Mouse (Mus musculus) neural tube, embryonic 15.5 days (tissue): ENCODE measurements around the gene Gm5148. TPM values are rescaled to one million over a fixed set of nuclear protein-coding genes. Genes with fewer than 3 reads are reported as not detected.
A peak's percentile ranks its signal among the peaks of the same experiment; 100 is the strongest.

Experiments used
- ATAC-seq: fragments of 200-750 bp; cut with Nextera tagmentation; 2 replicates; pipeline ENCODE4 v1.8.0; 2017; ENCODE audit warnings: mild to moderate bottlenecking, moderate TSS enrichment, moderate library complexity; ENCODE audit not compliant: low FRiP score
- H3K27ac ChIP-seq: fragments of 300-500 bp; sonication (generic); replicated peaks from 2 replicates; pipeline ENCODE4 v1.5.1; 2015; ENCODE audit warnings: mild to moderate bottlenecking, inconsistent platforms
- H3K27me3 ChIP-seq: fragments of 300-500 bp; sonication (generic); replicated peaks from 2 replicates; pipeline ENCODE4 v1.6.1; 2015; ENCODE audit warnings: inconsistent platforms
- H3K36me3 ChIP-seq: fragments of 300-500 bp; sonication (generic); 2 replicates; pipeline ENCODE4 v1.6.1; 2015; ENCODE audit warnings: inconsistent platforms
- H3K4me1 ChIP-seq: fragments of 300-500 bp; sonication (generic); 2 replicates; pipeline ENCODE4 v1.6.1; 2015; ENCODE audit warnings: inconsistent platforms
- H3K4me2 ChIP-seq: fragments of 300-500 bp; sonication (generic); 2 replicates; pipeline ENCODE4 v1.6.1; 2015; ENCODE audit warnings: inconsistent platforms, mild to moderate bottlenecking, moderate library complexity
- H3K4me3 ChIP-seq: fragments of 300-500 bp; sonication (generic); replicated peaks from 2 replicates; pipeline ENCODE4 v1.5.1; 2015; ENCODE audit warnings: mild to moderate bottlenecking, inconsistent platforms
- H3K9ac ChIP-seq: fragments of 300-500 bp; sonication (generic); replicated peaks from 2 replicates; pipeline ENCODE4 v1.6.1; 2015; ENCODE audit warnings: mild to moderate bottlenecking, inconsistent platforms
- H3K9me3 ChIP-seq: fragments of 300-500 bp; sonication (generic); replicated peaks from 2 replicates; pipeline ENCODE4 v1.6.1; 2016; ENCODE audit warnings: inconsistent platforms
- WGBS: fragments of 180-500 bp; shearing (Covaris S2); methylation state at CpG from one replicate; pipeline ENCODE4 v1.1.7; 2015; ENCODE audit warnings: mixed read lengths; 5-methylcytosine and 5-hydroxymethylcytosine counted together
- polyA plus RNA-seq: library from polyadenylated mRNA; unstranded; fragments of >200 nt; fragmentation: Nextera tagmentation; extraction: Ambion mirVana; gene quantifications from 2 replicates; pipeline ENCODE4 v1.2.1, GENCODE M21; 2015

Gene Gm5148
- polyA plus RNA-seq, 1 experiment from 2014 or later, result 15.2 TPM

- Histone ChIP-seq H3K9me3 (no peaks in the 10 kb centered on the region), H3K4me2 (no peak overlapping the region), H3K4me1 (peaks cover 16% of the 10 kb centered on the region), H3K27me3 (no peaks in the 10 kb centered on the region; the same call in 1 of the 2 replicates), H3K36me3 (no peaks in the 10 kb centered on the region), H3K4me3 (no peak overlapping the region), H3K27ac (no peak overlapping the region), H3K9ac (no peak overlapping the region)
- WGBS, result 82% methylated on average over 6 of the region's 6 CpGs
- no peak for ATAC-seq
These were observed 10.9 kb upstream of the Gm5148 start for GRCm38 (mm10) chr3:37735166-37735565.

DNA sequence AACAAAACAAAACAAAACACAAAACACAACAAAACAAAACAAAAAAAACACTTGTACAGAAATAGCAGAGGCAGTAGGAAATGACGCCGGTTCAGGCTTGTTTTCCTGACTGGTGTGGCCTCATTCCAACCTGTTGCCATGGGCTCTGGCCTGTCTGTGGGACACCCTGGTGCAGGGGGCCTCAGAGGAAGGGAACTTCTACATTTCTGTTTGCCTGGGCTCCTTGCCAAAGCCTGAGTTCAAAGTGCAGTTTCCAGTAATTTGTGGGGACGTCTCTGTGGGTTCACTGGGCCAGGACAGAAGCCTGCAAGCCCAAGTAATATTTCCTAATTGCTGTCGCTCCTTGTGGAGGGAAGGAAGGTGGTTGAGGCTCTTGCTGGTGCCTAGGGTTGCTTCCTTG, 4.9 kb upstream of the Gm5148 start:
- Histone ChIP-seq H3K9ac (no peak overlapping the region), H3K36me3 (no peaks in the 10 kb centered on the region), H3K27me3 (no peaks in the 10 kb centered on the region; the same call in 1 of the 2 replicates), H3K4me3 (no peak overlapping the region), H3K27ac (no peak overlapping the region), H3K9me3 (no peaks in the 10 kb centered on the region), H3K4me1 (peaks cover 6% of the 10 kb centered on the region), H3K4me2 (no peak overlapping the region)
- 26% methylated on average over 4 of the region's 4 CpGs for WGBS
- peak; percentile 6; the same call in 1 of the 2 replicates for ATAC-seq

GRCm38 (mm10) chr3:37728112-37729100, 4.1 kb upstream of the Gm5148 start:
- ATAC-seq, result no peak
- no peak overlapping the region; the same call in 1 of the 2 replicates for H3K27ac ChIP-seq

DNA sequence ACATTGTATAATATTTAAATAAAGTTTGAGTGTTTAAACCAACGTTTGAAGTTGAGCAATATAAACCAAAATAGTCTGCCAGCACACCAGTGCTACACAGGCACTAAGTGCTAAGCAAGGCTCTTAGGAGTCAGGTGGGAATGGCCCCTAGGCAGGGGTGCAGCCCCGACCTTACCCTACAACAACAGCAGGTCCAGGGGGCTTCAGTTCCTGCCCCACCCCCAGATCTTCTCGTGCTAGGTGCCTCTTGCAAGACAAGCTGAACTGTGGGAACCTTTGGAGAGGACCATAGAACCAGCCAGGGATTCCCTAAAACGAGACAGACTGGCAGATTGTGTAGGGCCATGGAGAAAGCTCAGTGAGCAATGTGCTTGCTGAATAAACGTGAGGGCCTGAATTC, 3.1 kb upstream of the Gm5148 start:
- Histone ChIP-seq H3K27me3 (no peaks in the 10 kb centered on the region; the same call in 1 of the 2 replicates), H3K4me2 (no peak overlapping the region), H3K4me1 (peaks cover 22% of the 10 kb centered on the region), H3K4me3 (no peak overlapping the region), H3K27ac (no peak overlapping the region), H3K36me3 (no peaks in the 10 kb centered on the region), H3K9ac (no peak overlapping the region), H3K9me3 (no peaks in the 10 kb centered on the region)
- no peak for ATAC-seq
- WGBS, result 84% methylated on average over 5 of the region's 5 CpGs

More at GRCm38 (mm10) chr3:37728112-37729100, 4.1 kb upstream of the Gm5148 start:
- Histone ChIP-seq H3K4me3 (no peak overlapping the region), H3K9me3 (no peaks in the 10 kb centered on the region), H3K36me3 (no peaks in the 10 kb centered on the region), H3K9ac (no peak overlapping the region), H3K4me2 (no peak overlapping the region), H3K27me3 (no peaks in the 10 kb centered on the region; the same call in 1 of the 2 replicates), H3K4me1 (peaks cover 12% of the 10 kb centered on the region)
- 82% methylated on average over 9 of the region's 9 CpGs for WGBS

- 89% methylated on average over 4 of the region's 4 CpGs for WGBS
These were observed 2.3 kb upstream of the Gm5148 start for GRCm38 (mm10) chr3:37726501-37727140.

DNA sequence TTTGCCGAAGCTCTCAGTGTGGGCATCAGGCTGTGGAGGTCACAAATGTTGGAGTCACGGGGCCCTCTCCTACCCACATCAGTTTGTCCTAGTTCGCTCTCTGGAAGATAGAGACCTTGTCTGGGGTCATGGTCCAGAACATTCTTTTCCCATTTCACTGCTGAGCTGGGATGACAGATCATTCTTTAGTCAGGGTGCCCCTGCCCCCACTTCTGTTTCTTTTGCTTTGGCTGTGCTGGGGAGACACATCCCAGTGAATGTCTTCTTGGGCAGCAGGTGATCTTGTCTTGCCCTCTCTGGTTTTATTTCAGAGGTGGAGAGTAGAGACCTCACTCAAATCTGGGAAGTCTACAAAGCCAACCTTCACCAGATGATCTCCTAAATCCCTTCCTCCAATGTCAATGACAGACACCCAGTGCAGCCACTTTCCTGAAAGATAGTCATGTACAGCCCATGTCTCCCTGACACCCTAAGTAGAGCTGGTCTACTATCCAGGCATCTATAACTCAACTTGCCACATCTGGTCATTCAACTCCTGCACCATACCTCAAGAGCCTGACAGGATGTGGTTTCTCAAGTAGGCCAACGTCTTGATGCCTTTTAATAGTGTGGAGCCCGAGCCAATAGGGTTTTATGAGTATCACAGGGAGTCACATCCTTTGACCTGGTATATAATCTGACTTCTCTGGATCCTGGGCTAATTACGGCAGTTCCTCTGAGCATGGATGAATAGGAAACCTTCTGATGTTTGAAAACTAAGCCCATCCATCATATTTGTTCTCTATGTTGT, 851 bp upstream of the Gm5148 start:
- H3K4me3 ChIP-seq, result no peak overlapping the region
- ATAC-seq, result no peak
- H3K27me3 ChIP-seq, result no peaks in the 10 kb centered on the region; the same call in 1 of the 2 replicates
- peak overlapping the region; percentile 78 for H3K4me2 ChIP-seq
- peak overlapping the region; percentile 68; the same call in 1 of the 2 replicates for H3K27ac ChIP-seq
- no peaks in the 10 kb centered on the region for H3K36me3 ChIP-seq
- H3K9me3 ChIP-seq, result no peaks in the 10 kb centered on the region
- peaks cover 23% of the 10 kb centered on the region for H3K4me1 ChIP-seq
- no peak overlapping the region for H3K9ac ChIP-seq
- 86% methylated on average over 6 of the region's 6 CpGs for WGBS

More at GRCm38 (mm10) chr3:37726501-37727140, 2.3 kb upstream of the Gm5148 start:
- Histone ChIP-seq H3K4me3 (no peak overlapping the region), H3K36me3 (no peaks in the 10 kb centered on the region), H3K9me3 (no peaks in the 10 kb centered on the region), H3K9ac (no peak overlapping the region), H3K4me2 (no peak overlapping the region), H3K27ac (no peak overlapping the region), H3K4me1 (peaks cover 23% of the 10 kb centered on the region), H3K27me3 (no peaks in the 10 kb centered on the region; the same call in 1 of the 2 replicates)
- ATAC-seq, result no peak

GRCm38 (mm10) chr3:37723662-37724170, 574 bp downstream of the Gm5148 start:
- Histone ChIP-seq H3K4me1 (peaks cover 23% of the 10 kb centered on the region), H3K27ac (peak overlapping the region; percentile 68), H3K9ac (peak overlapping the region; percentile 56), H3K36me3 (no peaks in the 10 kb centered on the region), H3K4me3 (peak overlapping the region; percentile 50), H3K4me2 (peak overlapping the region; percentile 78), H3K27me3 (no peaks in the 10 kb centered on the region; the same call in 1 of the 2 replicates), H3K9me3 (no peaks in the 10 kb centered on the region)
- WGBS, result under 1% methylated on average over 17 of the region's 17 CpGs
- ATAC-seq, result peak; percentile 79

DNA sequence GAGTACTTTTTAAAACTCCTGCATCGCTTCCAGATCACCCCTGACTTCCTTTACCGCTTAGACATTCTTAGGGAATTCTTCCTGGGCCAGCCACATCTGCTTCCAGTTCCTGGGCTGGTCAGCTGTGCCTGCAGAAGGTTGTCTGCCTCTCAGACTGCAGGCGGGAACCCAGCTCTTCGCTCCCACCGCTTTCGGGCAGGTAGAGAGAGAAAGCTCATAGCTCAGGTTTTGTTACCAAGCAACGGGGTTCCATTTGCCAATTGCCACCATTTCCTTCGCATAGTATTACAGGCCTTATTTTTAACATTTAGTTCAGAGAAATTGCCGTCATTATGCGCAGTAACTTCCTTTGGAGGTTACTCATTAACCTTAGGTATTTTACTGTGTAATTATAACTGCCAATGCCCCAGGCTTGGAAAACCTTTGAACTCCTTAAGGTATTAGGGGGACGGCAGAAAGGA, 1.2 kb downstream of the Gm5148 start:
- peaks cover 23% of the 10 kb centered on the region for H3K4me1 ChIP-seq
- ATAC-seq, result peak; percentile 49; the same call in 1 of the 2 replicates
- peak overlapping the region; percentile 50 for H3K4me3 ChIP-seq
- H3K9ac ChIP-seq, result peak overlapping the region; percentile 56
- H3K9me3 ChIP-seq, result no peaks in the 10 kb centered on the region
- no peaks in the 10 kb centered on the region for H3K36me3 ChIP-seq
- peak overlapping the region; percentile 78 for H3K4me2 ChIP-seq
- H3K27me3 ChIP-seq, result no peaks in the 10 kb centered on the region; the same call in 1 of the 2 replicates
- WGBS, result 5% methylated on average over 11 of the region's 11 CpGs
- H3K27ac ChIP-seq, result peak overlapping the region; percentile 68

- peak overlapping the region; percentile 68 for H3K27ac ChIP-seq
These were observed 1.7 kb downstream of the Gm5148 start for GRCm38 (mm10) chr3:37722487-37723060.

GRCm38 (mm10) chr3:37716992-37717391, 7.3 kb downstream of the Gm5148 start:
- 93% methylated on average over 2 of the region's 2 CpGs for WGBS
- no peak for ATAC-seq
- no peaks in the 10 kb centered on the region for H3K27me3 ChIP-seq
- H3K36me3 ChIP-seq, result no peaks in the 10 kb centered on the region
- no peak overlapping the region for H3K9ac ChIP-seq
- no peak overlapping the region for H3K27ac ChIP-seq
- no peak overlapping the region for H3K4me3 ChIP-seq
- no peaks in the 10 kb centered on the region for H3K9me3 ChIP-seq
- H3K4me2 ChIP-seq, result no peak overlapping the region
- no peaks in the 10 kb centered on the region for H3K4me1 ChIP-seq

More at GRCm38 (mm10) chr3:37722487-37723060, 1.7 kb downstream of the Gm5148 start:
- WGBS, result 39% methylated on average over 12 of the region's 12 CpGs
- Histone ChIP-seq H3K4me3 (peak overlapping the region; percentile 50), H3K9ac (peak overlapping the region; percentile 56), H3K36me3 (no peaks in the 10 kb centered on the region), H3K4me1 (peaks cover 23% of the 10 kb centered on the region), H3K4me2 (peak overlapping the region; percentile 78), H3K27me3 (no peaks in the 10 kb centered on the region; the same call in 1 of the 2 replicates), H3K9me3 (no peaks in the 10 kb centered on the region)
- no peak for ATAC-seq
